ENCODE assay signal across 8 mouse cellular contexts in genomic region chr8:22165251-22166079, GRCm38 (mm10). TPM values are rescaled to one million over a fixed set of nuclear protein-coding genes. Genes with fewer than 3 reads are reported as not detected.
DNase-seq lines count a peak whose midpoint lies in the region; ATAC-seq and TF ChIP-seq lines count a peak whose summit lies in the region.

No protein-coding gene starts in this region.

- TF ChIP-seq CTCF in bone marrow macrophage, adult 2 months (IDR thresholded peaks at IDR 0.05; ENCODE audit: low read depth, low read length) = no peak

- peaks cover 23% of the 10 kb centered on the region for H3K36me3 ChIP-seq in kidney, embryonic 16.5 days (ENCODE audit: insufficient read depth, low read length)
- no peaks in the 10 kb centered on the region for H3K36me3 ChIP-seq in hindbrain, embryonic 11.5 days (ENCODE audit: control insufficient read depth, insufficient read depth, low read length)
- peaks cover 35% of the 10 kb centered on the region for H3K36me3 ChIP-seq in midbrain, embryonic 10.5 days

- peak overlapping the region; percentile 74 for H3K9ac ChIP-seq in kidney, embryonic 16.5 days (replicated peaks; ENCODE audit: low read length)
- peak overlapping the region; percentile 47 for H3K9ac ChIP-seq in hindbrain, embryonic 11.5 days (ENCODE audit: low read depth, low read length)

- 34% methylated on average over 10 of the region's 10 CpGs for WGBS in kidney, embryonic 16.5 days
- WGBS in hindbrain, embryonic 11.5 days = 59% methylated on average over 10 of the region's 10 CpGs
- WGBS in midbrain, embryonic 10.5 days = 60% methylated on average over 10 of the region's 10 CpGs

- peak overlapping the region; percentile 72; the same call in 1 of the 2 replicates for H3K27ac ChIP-seq in kidney, embryonic 16.5 days (ENCODE audit: low read length)
- H3K27ac ChIP-seq in bone marrow macrophage, adult 2 months (ENCODE audit: insufficient read depth, low read depth, low read length) = peak overlapping the region; percentile 36
- H3K27ac ChIP-seq in hindbrain, embryonic 11.5 days (ENCODE audit: low read depth, low read length) = peak overlapping the region; percentile 70; the same call in 1 of the 2 replicates
- peak overlapping the region; percentile 89 for H3K27ac ChIP-seq in midbrain, embryonic 10.5 days (replicated peaks)

- peak overlapping the region; percentile 69 for H3K4me3 ChIP-seq in kidney, embryonic 16.5 days (ENCODE audit: low read length)
- peak overlapping the region; percentile 73 for H3K4me3 ChIP-seq in bone marrow macrophage, adult 2 months (ENCODE audit: insufficient read depth, low read length)
- H3K4me3 ChIP-seq in hindbrain, embryonic 11.5 days (ENCODE audit: low read depth, low read length) = peak overlapping the region; percentile 57
- H3K4me3 ChIP-seq in midbrain, embryonic 10.5 days = peak overlapping the region; percentile 68

- H3K9me3 ChIP-seq in kidney, embryonic 16.5 days (ENCODE audit: low read length) = no peaks in the 10 kb centered on the region
- no peaks in the 10 kb centered on the region for H3K9me3 ChIP-seq in hindbrain, embryonic 11.5 days (ENCODE audit: control insufficient read depth, low read length)
- H3K9me3 ChIP-seq in midbrain, embryonic 10.5 days (replicated peaks) = no peaks in the 10 kb centered on the region

- H3K4me2 ChIP-seq in kidney, embryonic 16.5 days (replicated peaks; ENCODE audit: low read depth, low read length) = peak overlapping the region; percentile 60
- peak overlapping the region; percentile 15 for H3K4me2 ChIP-seq in hindbrain, embryonic 11.5 days (replicated peaks; ENCODE audit: low read depth, low read length)

- no peak for DNase-seq in kidney, postnatal 4 days
- peak; percentile 7 for DNase-seq in hindbrain, embryonic 11.5 days (ENCODE audit: low spot score)
- DNase-seq in midbrain, embryonic 10.5 days (ENCODE audit: low spot score) = no peak
- DNase-seq in thymus, postnatal 0 days (ENCODE audit: low spot score) = no peak
- DNase-seq in adrenal gland, adult 8-10 months = no peak
- no peak for DNase-seq in thymus, postnatal 25 days

- no peak for TF ChIP-seq POLR2A in bone marrow macrophage, adult 2 months (IDR thresholded peaks at IDR 0.05; ENCODE audit: borderline replicate concordance, low read depth, low read length)

- H3K4me1 ChIP-seq in kidney, embryonic 16.5 days (ENCODE audit: insufficient read depth, low read length) = peaks cover 13% of the 10 kb centered on the region
- peaks cover 8% of the 10 kb centered on the region for H3K4me1 ChIP-seq in bone marrow macrophage, adult 2 months (ENCODE audit: control insufficient read depth, insufficient read depth, low read length)
- no peaks in the 10 kb centered on the region for H3K4me1 ChIP-seq in hindbrain, embryonic 11.5 days (replicated peaks; ENCODE audit: control insufficient read depth, insufficient read depth, low read length)
- peaks cover 16% of the 10 kb centered on the region for H3K4me1 ChIP-seq in midbrain, embryonic 10.5 days

- ATAC-seq in kidney, embryonic 16.5 days (ENCODE audit: low FRiP score, low TSS enrichment) = peak; percentile 37
- peak; percentile 62 for ATAC-seq in hindbrain, embryonic 11.5 days (ENCODE audit: low FRiP score)

- H3K27me3 ChIP-seq in kidney, embryonic 16.5 days (ENCODE audit: insufficient read depth, low read length) = no peaks in the 10 kb centered on the region
- H3K27me3 ChIP-seq in hindbrain, embryonic 11.5 days (ENCODE audit: control insufficient read depth, insufficient read depth, low read length) = no peaks in the 10 kb centered on the region
- H3K27me3 ChIP-seq in midbrain, embryonic 10.5 days (ENCODE audit: low read depth, poor library complexity, severe bottlenecking) = no peaks in the 10 kb centered on the region

RNA-seq across cellular contexts. Expression of gene Nek3, which starts 0.8 kb away (rescaled TPM):
- polyA plus RNA-seq in kidney, embryonic 16.5 days (2015; fragmentation: Nextera tagmentation; extraction: Ambion mirVana) = 5.9 and 7.2 TPM in 2 replicates
- polyA plus RNA-seq in bone marrow macrophage, adult 2 months (2012; ENCODE audit: insufficient read depth, insufficient read length, missing spikeins) = 2.6 and 2.9 TPM in 2 replicates
- polyA plus RNA-seq in hindbrain, embryonic 11.5 days (2014; fragmentation: Nextera tagmentation; extraction: Ambion mirVana) = 10.2 and 10.5 TPM in 2 replicates
- 7.7 and 8.2 TPM in 2 replicates for polyA plus RNA-seq in midbrain, embryonic 10.5 days (2016; fragmentation: Nextera tagmentation; extraction: Ambion mirVana)
- 4.5 and 4.7 TPM in 2 replicates for polyA plus RNA-seq in thymus, postnatal 0 days (2015; fragmentation: Nextera tagmentation; extraction: Ambion mirVana)
- 10 to 100 TPM in 2 of 4 experiments, 1 to 10 TPM in 2; 5.2 to 16.0 (median 9.4) TPM for total RNA-seq in adrenal gland, adult 8-10 months (2022)

RNA-seq across cellular contexts. Expression of gene Ckap2, which starts 20.2 kb away (rescaled TPM):
- polyA plus RNA-seq in kidney, embryonic 16.5 days (2015; fragmentation: Nextera tagmentation; extraction: Ambion mirVana) = 38.5 and 40.6 TPM in 2 replicates
- polyA plus RNA-seq in bone marrow macrophage, adult 2 months (2012; ENCODE audit: insufficient read depth, insufficient read length, missing spikeins) = 22.0 and 30.3 TPM in 2 replicates
- polyA plus RNA-seq in hindbrain, embryonic 11.5 days (2014; fragmentation: Nextera tagmentation; extraction: Ambion mirVana) = 52.1 and 58.7 TPM in 2 replicates
- 60.3 and 61.3 TPM in 2 replicates for polyA plus RNA-seq in midbrain, embryonic 10.5 days (2016; fragmentation: Nextera tagmentation; extraction: Ambion mirVana)
- 34.7 and 37.7 TPM in 2 replicates for polyA plus RNA-seq in thymus, postnatal 0 days (2015; fragmentation: Nextera tagmentation; extraction: Ambion mirVana)
- total RNA-seq in adrenal gland, adult 8-10 months (2022) = 1 to 10 TPM; 1.4 to 5.5 (median 3.2) TPM

RNA-seq across cellular contexts. Expression of gene Vps36, which starts 27.1 kb away (rescaled TPM):
- 35.8 and 39.5 TPM in 2 replicates for polyA plus RNA-seq in kidney, embryonic 16.5 days (2015; fragmentation: Nextera tagmentation; extraction: Ambion mirVana)
- 27.4 and 34.3 TPM in 2 replicates for polyA plus RNA-seq in bone marrow macrophage, adult 2 months (2012; ENCODE audit: insufficient read depth, insufficient read length, missing spikeins)
- polyA plus RNA-seq in hindbrain, embryonic 11.5 days (2014; fragmentation: Nextera tagmentation; extraction: Ambion mirVana) = 35.8 and 39.8 TPM in 2 replicates
- polyA plus RNA-seq in midbrain, embryonic 10.5 days (2016; fragmentation: Nextera tagmentation; extraction: Ambion mirVana) = 42.3 and 42.6 TPM in 2 replicates
- polyA plus RNA-seq in thymus, postnatal 0 days (2015; fragmentation: Nextera tagmentation; extraction: Ambion mirVana) = 38.9 and 39.0 TPM in 2 replicates
- total RNA-seq in adrenal gland, adult 8-10 months (2022) = 10 to 100 TPM; 33.9 to 47.7 (median 40.9) TPM

RNA-seq across cellular contexts. Expression of gene Nek5, which starts 40.6 kb away (rescaled TPM):
- polyA plus RNA-seq in kidney, embryonic 16.5 days (2015; fragmentation: Nextera tagmentation; extraction: Ambion mirVana) = 0.32 and 0.59 TPM in 2 replicates
- not detected in 2 replicates for polyA plus RNA-seq in bone marrow macrophage, adult 2 months (2012; ENCODE audit: insufficient read depth, insufficient read length, missing spikeins)
- 0.77 and 0.91 TPM in 2 replicates for polyA plus RNA-seq in hindbrain, embryonic 11.5 days (2014; fragmentation: Nextera tagmentation; extraction: Ambion mirVana)
- polyA plus RNA-seq in midbrain, embryonic 10.5 days (2016; fragmentation: Nextera tagmentation; extraction: Ambion mirVana) = 0.06 and 0.07 TPM in 2 replicates
- polyA plus RNA-seq in thymus, postnatal 0 days (2015; fragmentation: Nextera tagmentation; extraction: Ambion mirVana) = 0.23 TPM in 1 of 2 replicates, not detected in the other
- total RNA-seq in adrenal gland, adult 8-10 months (2022) = 10 to 100 TPM in 2 of 4 experiments, 1 to 10 TPM in 2; 4.6 to 29.9 (median 14.7) TPM

Comparison
In these comparisons a context has a peak if more than half of its experiments do, and no peak if none do; other contexts are left out.
1. H3K27ac ChIP-seq: peak in every context shown above with its lines; median percentile 89 in midbrain, embryonic 10.5 days; 72 in kidney, embryonic 16.5 days; 70 in hindbrain, embryonic 11.5 days; 36 in bone marrow macrophage, adult 2 months.